Mouse (Mus musculus): ENCODE measurements around the gene Mamstr.

The Mamstr gene

GRCm38 (mm10) chr7:45639561-45640027, at the start of gene Mamstr:
Gene Mamstr (plus strand): TSS chr7:45639977.
- DNase-seq: peak; percentile 20

- DNase-seq: no peak
Observed at GRCm38 (mm10) chr7:45590874-45591273, 48.9 kb upstream of the Mamstr start.

GRCm38 (mm10) chr7:45591880-45592279, 47.9 kb upstream of the Mamstr start:
- no peak for DNase-seq

GRCm38 (mm10) chr7:45593118-45593815, 46.5 kb upstream of the Mamstr start:
- DNase-seq: peak; percentile 76

GRCm38 (mm10) chr7:45595176-45595575, 44.6 kb upstream of the Mamstr start:
- DNase-seq: no peak

- DNase-seq: no peak
Observed at GRCm38 (mm10) chr7:45596107-45596506, 43.7 kb upstream of the Mamstr start.

- no peak for DNase-seq
Observed at GRCm38 (mm10) chr7:45597013-45597412, 42.8 kb upstream of the Mamstr start.

- no peak for DNase-seq
Observed at GRCm38 (mm10) chr7:45597527-45597926, 42.2 kb upstream of the Mamstr start.

- DNase-seq: no peak
Observed at GRCm38 (mm10) chr7:45598960-45599879, 40.6 kb upstream of the Mamstr start.

- no peak for DNase-seq
Observed at GRCm38 (mm10) chr7:45605704-45606289, 34.0 kb upstream of the Mamstr start.

GRCm38 (mm10) chr7:45609511-45609910, 30.3 kb upstream of the Mamstr start:
- DNase-seq: no peak

GRCm38 (mm10) chr7:45616277-45616676, 23.5 kb upstream of the Mamstr start:
- DNase-seq: no peak

GRCm38 (mm10) chr7:45617042-45617695, 22.6 kb upstream of the Mamstr start, which contains the start of gene Fut1:
Gene Fut1 (plus strand): TSS chr7:45617289.
- DNase-seq: peak; percentile 27

- no peak for DNase-seq
Observed at GRCm38 (mm10) chr7:45618316-45618715, 21.5 kb upstream of the Mamstr start.

- DNase-seq: no peak
Observed at GRCm38 (mm10) chr7:45619592-45619991, 20.2 kb upstream of the Mamstr start.

GRCm38 (mm10) chr7:45621443-45621842, 18.3 kb upstream of the Mamstr start, which contains the start of gene Izumo1:
Gene Izumo1 (plus strand): TSS chr7:45621811.
- no peak for DNase-seq

- DNase-seq: no peak
Observed at GRCm38 (mm10) chr7:45623507-45623906, 16.3 kb upstream of the Mamstr start.

GRCm38 (mm10) chr7:45624718-45625117, 15.1 kb upstream of the Mamstr start:
- DNase-seq: no peak

- DNase-seq: no peak
Observed at GRCm38 (mm10) chr7:45625481-45625880, 14.3 kb upstream of the Mamstr start.

GRCm38 (mm10) chr7:45626571-45627076, 13.2 kb upstream of the Mamstr start:
- DNase-seq: no peak

- DNase-seq: no peak
Observed at GRCm38 (mm10) chr7:45627261-45627660, 12.5 kb upstream of the Mamstr start, which contains the start of gene Rasip1. Gene Rasip1 (plus strand): TSS chr7:45627488.

Data from right cerebral cortex, postnatal 14 days (tissue).